Mouse (Mus musculus): ENCODE data around the gene Thbs4. TPM values are rescaled to one million over a fixed set of nuclear protein-coding genes. Genes with fewer than 3 reads are reported as not detected.
"Not testable (repeated sequence)": the region's sequence is repeated elsewhere in the genome, so short reads cannot be mapped to it uniquely, and the experiment has no call there.

Gene Thbs4
- total RNA-seq, 1 experiment = 0.76 TPM

GRCm38 (mm10) chr13:92816329-92816728 is 21.7 kb upstream of the Thbs4 start:
- H3K4me3 ChIP-seq (ENCODE audit: insufficient read depth in 1 of 2, low read depth in 1 of 2, low read length in 2 of 2, poor library complexity in 1 of 2, severe bottlenecking in 1 of 2) = no peak overlapping the region
- no peak overlapping the region for H3K9ac ChIP-seq (ENCODE audit: insufficient read depth, low read depth, low read length, poor library complexity, severe bottlenecking)
- in situ Hi-C loops (cut with MboI; ENCODE audit: low sequenced_read_pairs in 2 of 2, unreplicated experiment in 2 of 2) = no loop called here
- H3K27ac ChIP-seq (ENCODE audit: insufficient read depth, low read depth, low read length, poor library complexity, severe bottlenecking) = no peak overlapping the region
- TF ChIP-seq HCFC1 (IDR thresholded peaks at IDR 0.05; ENCODE audit: borderline replicate concordance, insufficient read depth, low read length) (no peak), ZC3H11A (IDR thresholded peaks at IDR 0.05; ENCODE audit: borderline replicate concordance, low read depth, low read length) (no peak)
- no peaks in the 10 kb centered on the region for H3K4me1 ChIP-seq (ENCODE audit: control insufficient read depth in 2 of 2, insufficient read depth in 2 of 2, low read length in 2 of 2, poor library complexity in 1 of 2)
- no peaks in the 10 kb centered on the region for H3K9me3 ChIP-seq (ENCODE audit: control insufficient read depth, insufficient read depth, low read depth, low read length)
- no peaks in the 10 kb centered on the region for H3K36me3 ChIP-seq (ENCODE audit: control insufficient read depth, insufficient read depth, low read length, poor library complexity, severe bottlenecking)
- no peak for DNase-seq (ENCODE audit: low read depth, low spot score)

- in situ Hi-C loops (cut with MboI; ENCODE audit: low sequenced_read_pairs in 2 of 2, unreplicated experiment in 2 of 2); H3K9me3 ChIP-seq (ENCODE audit: control insufficient read depth, insufficient read depth, low read depth, low read length); H3K36me3 ChIP-seq (ENCODE audit: control insufficient read depth, insufficient read depth, low read length, poor library complexity, severe bottlenecking); H3K4me3 ChIP-seq (ENCODE audit: insufficient read depth in 1 of 2, low read depth in 1 of 2, low read length in 2 of 2, poor library complexity in 1 of 2, severe bottlenecking in 1 of 2); H3K27ac ChIP-seq (ENCODE audit: insufficient read depth, low read depth, low read length, poor library complexity, severe bottlenecking); H3K4me1 ChIP-seq (ENCODE audit: control insufficient read depth in 2 of 2, insufficient read depth in 2 of 2, low read length in 2 of 2, poor library complexity in 1 of 2); DNase-seq (ENCODE audit: low read depth, low spot score); H3K9ac ChIP-seq (ENCODE audit: insufficient read depth, low read depth, low read length, poor library complexity, severe bottlenecking): not testable (repeated sequence)
Measured at GRCm38 (mm10) chr13:92810592-92810991, 16.0 kb upstream of the Thbs4 start.

GRCm38 (mm10) chr13:92807849-92808248 is 13.2 kb upstream of the Thbs4 start:
- H3K9me3 ChIP-seq (ENCODE audit: control insufficient read depth, insufficient read depth, low read depth, low read length) = no peaks in the 10 kb centered on the region
- no peak overlapping the region for H3K27ac ChIP-seq (ENCODE audit: insufficient read depth, low read depth, low read length, poor library complexity, severe bottlenecking)
- H3K4me3 ChIP-seq (ENCODE audit: insufficient read depth in 1 of 2, low read depth in 1 of 2, low read length in 2 of 2, poor library complexity in 1 of 2, severe bottlenecking in 1 of 2) = no peak overlapping the region
- H3K9ac ChIP-seq (ENCODE audit: insufficient read depth, low read depth, low read length, poor library complexity, severe bottlenecking) = no peak overlapping the region
- no peaks in the 10 kb centered on the region for H3K36me3 ChIP-seq (ENCODE audit: control insufficient read depth, insufficient read depth, low read length, poor library complexity, severe bottlenecking)
- TF ChIP-seq ZC3H11A (IDR thresholded peaks at IDR 0.05; ENCODE audit: borderline replicate concordance, low read depth, low read length) = no peak
- TF ChIP-seq MAFK (IDR thresholded peaks at IDR 0.05; ENCODE audit: insufficient read depth, low read depth, low read length) = no peak
- TF ChIP-seq HCFC1 (IDR thresholded peaks at IDR 0.05; ENCODE audit: borderline replicate concordance, insufficient read depth, low read length) = no peak
- no peak for TF ChIP-seq CHD2 (IDR thresholded peaks at IDR 0.05; ENCODE audit: low read depth, low read length)
- TF ChIP-seq ZNF384 (IDR thresholded peaks at IDR 0.05; ENCODE audit: low read depth, low read length) = no peak
- in situ Hi-C loops (cut with MboI; ENCODE audit: low sequenced_read_pairs in 2 of 2, unreplicated experiment in 2 of 2) = no loop called here
- DNase-seq (ENCODE audit: low read depth, low spot score) = no peak
- no peaks in the 10 kb centered on the region for H3K4me1 ChIP-seq (ENCODE audit: control insufficient read depth in 2 of 2, insufficient read depth in 2 of 2, low read length in 2 of 2, poor library complexity in 1 of 2)

GRCm38 (mm10) chr13:92806785-92807184 is 12.2 kb upstream of the Thbs4 start:
- no peak for DNase-seq (ENCODE audit: low read depth, low spot score)
- H3K9ac ChIP-seq (ENCODE audit: insufficient read depth, low read depth, low read length, poor library complexity, severe bottlenecking) = no peak overlapping the region
- H3K4me3 ChIP-seq (ENCODE audit: insufficient read depth in 1 of 2, low read depth in 1 of 2, low read length in 2 of 2, poor library complexity in 1 of 2, severe bottlenecking in 1 of 2) = no peak overlapping the region
- H3K9me3 ChIP-seq (ENCODE audit: control insufficient read depth, insufficient read depth, low read depth, low read length) = no peaks in the 10 kb centered on the region
- no peaks in the 10 kb centered on the region for H3K4me1 ChIP-seq (ENCODE audit: control insufficient read depth in 2 of 2, insufficient read depth in 2 of 2, low read length in 2 of 2, poor library complexity in 1 of 2)
- H3K36me3 ChIP-seq (ENCODE audit: control insufficient read depth, insufficient read depth, low read length, poor library complexity, severe bottlenecking) = no peaks in the 10 kb centered on the region
- TF ChIP-seq HCFC1 (IDR thresholded peaks at IDR 0.05; ENCODE audit: borderline replicate concordance, insufficient read depth, low read length) = no peak
- no peak for TF ChIP-seq MAFK (IDR thresholded peaks at IDR 0.05; ENCODE audit: insufficient read depth, low read depth, low read length)
- no peak for TF ChIP-seq CHD2 (IDR thresholded peaks at IDR 0.05; ENCODE audit: low read depth, low read length)
- no peak for TF ChIP-seq ZNF384 (IDR thresholded peaks at IDR 0.05; ENCODE audit: low read depth, low read length)
- TF ChIP-seq ZC3H11A (IDR thresholded peaks at IDR 0.05; ENCODE audit: borderline replicate concordance, low read depth, low read length) = no peak
- H3K27ac ChIP-seq (ENCODE audit: insufficient read depth, low read depth, low read length, poor library complexity, severe bottlenecking) = no peak overlapping the region
- in situ Hi-C loops (cut with MboI; ENCODE audit: low sequenced_read_pairs in 2 of 2, unreplicated experiment in 2 of 2) = no loop called here

- TF ChIP-seq HCFC1 (IDR thresholded peaks at IDR 0.05; ENCODE audit: borderline replicate concordance, insufficient read depth, low read length) (no peak), ZNF384 (IDR thresholded peaks at IDR 0.05; ENCODE audit: low read depth, low read length) (no peak), MAFK (IDR thresholded peaks at IDR 0.05; ENCODE audit: insufficient read depth, low read depth, low read length) (no peak), CHD2 (IDR thresholded peaks at IDR 0.05; ENCODE audit: low read depth, low read length) (no peak), ZC3H11A (IDR thresholded peaks at IDR 0.05; ENCODE audit: borderline replicate concordance, low read depth, low read length) (no peak)
- in situ Hi-C loops (cut with MboI; ENCODE audit: low sequenced_read_pairs in 2 of 2, unreplicated experiment in 2 of 2) = no loop called here
- H3K9ac ChIP-seq (ENCODE audit: insufficient read depth, low read depth, low read length, poor library complexity, severe bottlenecking) = no peak overlapping the region
- no peaks in the 10 kb centered on the region for H3K36me3 ChIP-seq (ENCODE audit: control insufficient read depth, insufficient read depth, low read length, poor library complexity, severe bottlenecking)
- H3K27ac ChIP-seq (ENCODE audit: insufficient read depth, low read depth, low read length, poor library complexity, severe bottlenecking) = no peak overlapping the region
- no peaks in the 10 kb centered on the region for H3K9me3 ChIP-seq (ENCODE audit: control insufficient read depth, insufficient read depth, low read depth, low read length)
- no peaks in the 10 kb centered on the region for H3K4me1 ChIP-seq (ENCODE audit: control insufficient read depth in 2 of 2, insufficient read depth in 2 of 2, low read length in 2 of 2, poor library complexity in 1 of 2)
- no peak for DNase-seq (ENCODE audit: low read depth, low spot score)
- no peak overlapping the region for H3K4me3 ChIP-seq (ENCODE audit: insufficient read depth in 1 of 2, low read depth in 1 of 2, low read length in 2 of 2, poor library complexity in 1 of 2, severe bottlenecking in 1 of 2)
Measured at GRCm38 (mm10) chr13:92799306-92799925, 4.8 kb upstream of the Thbs4 start.
